Mouse (Mus musculus): ENCODE results near the gene Tdrd7.

DNA sequence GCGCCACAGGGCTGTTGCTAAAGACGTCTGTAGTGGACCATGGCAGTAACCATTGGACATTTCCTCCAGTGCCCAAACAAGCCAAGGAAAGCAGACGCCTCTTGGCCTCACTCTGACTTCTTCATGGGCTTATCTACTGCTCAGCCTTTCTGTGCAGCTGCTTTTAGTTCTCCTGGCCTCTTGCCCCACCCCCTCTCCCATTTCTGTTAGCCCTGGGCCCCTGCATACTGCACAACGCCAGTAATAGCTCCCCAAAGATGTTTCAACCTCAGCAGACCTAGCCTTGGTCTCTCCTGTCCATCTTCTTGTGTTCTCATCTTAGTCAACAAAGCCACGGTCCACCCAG lies 77.3 kb downstream of the Tdrd7 start:
- TF ChIP-seq MAFK (IDR thresholded peaks at IDR 0.05; ENCODE audit: insufficient read depth, low read depth, low read length) (no peak), CHD2 (IDR thresholded peaks at IDR 0.05; ENCODE audit: low read depth, low read length) (no peak)
